Mouse (Mus musculus) E14TG2a.4 (cell line): Measurements from ENCODE around the gene Adamtsl1.

Source experiments
- CTCF ChIP-seq: conservative IDR thresholded peaks from 2 replicates; pipeline ENCODE4 v1.5.1; 2014; ENCODE audit warnings: low read length
- NANOG ChIP-seq: IDR thresholded peaks from 2 replicates; pipeline ENCODE4 v1.6.1; 2014; ENCODE audit warnings: borderline replicate concordance, low read length, mixed read lengths
- POU5F1 ChIP-seq: IDR thresholded peaks from 2 replicates; pipeline ENCODE4 v1.6.1; 2014; ENCODE audit warnings: low read length, borderline replicate concordance

GRCm38 (mm10) chr4:85707352-85708057 is 193.5 kb downstream of the Adamtsl1 start:
- TF ChIP-seq CTCF: no peak
- TF ChIP-seq NANOG: no peak
- no peak for TF ChIP-seq POU5F1
